Mouse (Mus musculus) right cerebral cortex, adult 2 months (tissue): ENCODE measurements around the gene Celf2.
A peak's percentile ranks its signal among the peaks of the same experiment; 100 is the strongest.

Experiments used
- DNase-seq, 2 experiments: peaks; one replicate each; pipeline ENCODE4 v3.0.0; 2021 to 2022; ENCODE audit warnings: low spot score in 2 of 2

Celf2 gene

GRCm38 (mm10) chr2:6915386-6915785 is 594.0 kb downstream of the Celf2 start:
- DNase-seq: peak in 1 of 2 experiments; percentile 55

DNA sequence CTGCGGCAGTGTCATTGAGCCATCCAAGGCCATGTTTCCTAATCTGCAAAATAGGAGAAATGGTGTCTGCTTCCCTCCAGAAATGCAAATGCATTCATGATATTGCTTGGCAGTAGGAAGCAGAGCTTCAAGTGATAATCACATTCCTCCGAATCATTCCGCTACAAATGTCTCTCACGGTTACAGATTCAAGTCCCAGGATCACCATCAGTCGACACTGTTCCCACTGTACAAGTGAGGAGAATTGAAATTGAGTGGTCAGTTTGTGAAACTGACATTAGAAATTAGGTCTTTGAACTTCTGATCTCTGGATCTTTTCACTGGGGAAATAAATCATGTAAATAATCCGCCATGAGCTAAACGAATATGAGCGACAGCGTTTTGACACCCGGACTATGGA is 596.0 kb downstream of the Celf2 start:
- DNase-seq: no peak

DNA sequence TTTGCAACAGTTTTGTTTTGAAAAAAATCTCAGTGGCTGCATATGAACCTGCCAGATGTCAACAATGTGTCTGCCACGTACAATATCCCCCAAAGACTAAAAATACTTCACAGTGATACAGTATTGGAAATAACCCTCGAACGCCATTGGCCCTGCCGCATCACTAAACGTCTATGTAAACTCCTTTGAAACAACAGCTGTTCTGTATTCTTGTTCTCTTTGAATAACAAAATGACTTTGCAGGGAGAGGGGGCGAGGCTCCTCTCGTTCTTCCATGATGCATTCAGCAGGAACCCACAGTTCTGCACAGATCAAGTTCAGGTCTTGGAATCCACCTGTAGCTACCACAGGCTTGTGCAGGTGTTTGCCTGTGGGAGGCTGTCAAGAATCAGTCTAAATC is 597.4 kb downstream of the Celf2 start:
- peak; percentile 66 to 77 for DNase-seq

DNA sequence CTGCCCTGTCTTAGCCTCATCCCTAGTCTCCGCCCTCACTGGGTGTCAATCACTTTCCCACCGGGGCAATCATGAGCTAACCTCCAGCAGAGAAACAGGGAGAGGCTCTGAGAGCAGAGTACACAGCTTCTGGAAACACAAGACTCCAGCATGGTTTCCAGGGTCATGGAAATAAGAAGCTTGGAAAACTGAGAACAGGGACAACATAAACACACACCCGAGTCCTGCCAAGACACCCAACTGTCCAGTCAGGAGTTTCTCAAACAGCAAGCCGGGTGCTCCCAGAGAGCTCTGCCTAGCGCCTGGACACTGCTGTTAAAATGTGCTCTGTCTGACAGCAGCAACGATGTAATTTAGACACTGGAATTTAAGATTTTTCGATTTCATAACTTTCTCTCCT is 599.4 kb downstream of the Celf2 start:
- no peak for DNase-seq

GRCm38 (mm10) chr2:6904411-6904810 is 605.0 kb downstream of the Celf2 start:
- no peak for DNase-seq

DNA sequence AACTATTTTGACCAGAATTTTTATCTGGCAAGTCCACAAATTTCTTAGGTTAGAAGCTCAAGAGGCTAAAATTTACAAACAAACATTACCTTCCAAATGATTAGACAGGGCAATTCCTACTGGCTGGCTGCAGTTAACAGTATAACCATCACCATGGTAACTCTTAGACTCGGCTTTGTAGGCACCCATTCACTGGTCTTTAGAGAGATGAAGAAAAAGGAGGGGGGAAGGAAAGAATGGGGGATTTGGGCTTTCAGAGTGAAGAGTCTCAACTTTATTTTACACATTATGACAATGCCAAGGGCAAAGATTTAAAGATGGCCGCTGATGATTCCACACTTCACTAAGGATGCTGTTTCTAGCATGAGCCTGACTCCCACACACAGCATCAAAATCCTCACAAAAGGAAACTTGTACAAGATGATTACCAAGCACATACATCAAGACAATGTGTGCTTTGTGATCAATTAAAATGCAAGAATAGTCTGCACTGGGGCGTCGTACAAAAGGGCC is 606.1 kb downstream of the Celf2 start:
- DNase-seq: no peak

- no peak for DNase-seq
These were observed 612.5 kb downstream of the Celf2 start for GRCm38 (mm10) chr2:6896896-6897295.

DNA sequence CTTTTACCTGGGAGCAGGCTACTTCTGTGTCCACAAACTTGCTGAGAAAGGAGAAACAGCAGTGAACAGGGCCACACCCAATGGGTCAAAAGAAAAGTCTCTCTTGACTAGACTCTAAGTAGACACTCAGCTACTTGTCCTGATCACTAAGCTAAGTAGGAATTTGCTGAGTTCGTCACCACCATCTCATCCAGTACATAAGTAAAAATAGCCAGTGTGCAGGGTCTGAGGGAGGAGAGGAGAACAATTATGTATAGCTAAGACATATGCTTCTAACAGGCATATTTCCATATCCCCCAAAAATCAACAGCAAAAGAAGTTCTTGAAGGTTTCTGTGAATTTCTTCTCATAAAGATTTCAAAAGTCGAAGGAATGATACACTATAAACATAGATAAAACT is 615.8 kb downstream of the Celf2 start:
- DNase-seq: no peak

GRCm38 (mm10) chr2:6893095-6893494 is 616.3 kb downstream of the Celf2 start:
- DNase-seq: no peak

DNA sequence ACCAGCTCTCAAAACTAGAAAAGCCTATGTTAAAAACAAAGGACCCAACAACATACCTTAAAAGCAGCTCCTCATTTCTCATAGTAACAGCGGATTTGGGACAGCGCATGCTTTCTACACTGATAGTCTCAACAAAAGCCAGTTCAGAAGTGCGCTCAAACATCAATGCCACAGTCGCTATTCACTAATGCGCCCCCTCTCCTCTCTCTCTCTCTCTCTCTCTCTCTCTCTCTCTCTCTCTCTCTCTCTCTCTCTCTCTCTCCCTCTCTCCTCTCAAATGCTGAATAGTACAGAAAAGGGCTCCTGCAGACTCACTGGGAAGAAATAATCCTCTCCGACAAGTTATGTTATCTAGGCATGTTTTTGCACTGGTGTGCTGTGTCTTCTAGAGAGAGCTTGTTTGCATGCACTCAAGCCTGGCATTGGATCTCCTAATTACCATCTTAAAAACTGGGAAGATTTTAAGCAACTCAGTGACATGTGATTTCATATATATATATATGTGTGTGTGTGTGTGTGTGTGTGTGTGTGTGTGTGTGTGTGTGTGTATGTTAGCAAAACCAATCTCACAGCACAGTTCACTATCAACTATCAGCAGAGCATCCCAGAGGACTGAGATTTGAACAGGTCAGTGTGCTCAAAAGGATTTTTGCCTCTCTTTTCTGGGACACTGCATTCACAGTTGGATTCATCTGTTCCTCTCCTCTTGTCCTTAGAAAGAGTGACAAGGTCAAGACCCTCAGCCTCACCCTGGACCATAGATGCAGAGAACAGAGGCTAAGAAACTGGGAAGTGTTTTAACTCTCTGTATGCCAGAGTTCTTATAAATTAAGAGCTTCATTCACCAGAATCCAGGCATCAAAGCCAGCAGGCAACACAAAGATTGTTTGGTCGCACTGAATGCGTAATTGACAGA is 624.3 kb downstream of the Celf2 start:
- DNase-seq: peak in 1 of 2 experiments; percentile 38

DNA sequence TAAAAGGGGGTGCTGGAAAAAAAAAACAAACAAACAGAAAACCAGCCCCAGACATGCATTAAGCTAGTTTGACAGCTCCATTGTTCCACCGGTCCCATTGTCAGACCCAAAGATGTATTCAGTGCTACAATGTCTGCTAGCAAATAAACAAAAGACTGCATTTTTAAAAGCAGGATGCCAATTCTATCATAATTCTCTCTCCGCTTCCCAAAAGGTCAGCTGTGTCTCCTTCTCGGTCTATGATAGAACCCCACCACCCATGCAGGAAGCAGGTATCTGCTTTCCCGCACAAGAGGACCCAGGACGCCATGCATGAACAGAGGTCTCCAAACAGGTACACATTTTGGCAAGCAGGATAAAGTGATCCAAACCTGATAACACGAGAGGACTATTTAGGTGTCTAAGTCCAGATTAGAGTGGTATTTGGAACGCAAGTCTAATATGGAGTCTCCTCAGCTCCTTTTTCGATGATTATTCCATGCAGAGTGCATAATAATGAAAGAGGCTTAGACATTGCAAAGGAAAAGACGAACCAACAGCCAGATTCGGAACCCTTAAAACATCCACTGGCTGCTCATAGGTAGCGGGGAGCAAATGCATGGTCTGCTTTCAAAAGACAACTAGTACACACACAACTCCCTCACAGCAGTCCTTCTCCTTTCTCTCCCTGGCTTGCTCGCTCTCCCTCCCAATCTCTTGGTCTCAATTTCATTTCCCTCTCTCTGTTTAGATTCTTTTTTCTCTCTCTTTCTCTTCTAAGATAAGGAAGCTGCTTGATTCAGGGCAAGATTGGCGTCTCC is 625.2 kb downstream of the Celf2 start:
- DNase-seq: peak in 1 of 2 experiments; percentile 46

DNA sequence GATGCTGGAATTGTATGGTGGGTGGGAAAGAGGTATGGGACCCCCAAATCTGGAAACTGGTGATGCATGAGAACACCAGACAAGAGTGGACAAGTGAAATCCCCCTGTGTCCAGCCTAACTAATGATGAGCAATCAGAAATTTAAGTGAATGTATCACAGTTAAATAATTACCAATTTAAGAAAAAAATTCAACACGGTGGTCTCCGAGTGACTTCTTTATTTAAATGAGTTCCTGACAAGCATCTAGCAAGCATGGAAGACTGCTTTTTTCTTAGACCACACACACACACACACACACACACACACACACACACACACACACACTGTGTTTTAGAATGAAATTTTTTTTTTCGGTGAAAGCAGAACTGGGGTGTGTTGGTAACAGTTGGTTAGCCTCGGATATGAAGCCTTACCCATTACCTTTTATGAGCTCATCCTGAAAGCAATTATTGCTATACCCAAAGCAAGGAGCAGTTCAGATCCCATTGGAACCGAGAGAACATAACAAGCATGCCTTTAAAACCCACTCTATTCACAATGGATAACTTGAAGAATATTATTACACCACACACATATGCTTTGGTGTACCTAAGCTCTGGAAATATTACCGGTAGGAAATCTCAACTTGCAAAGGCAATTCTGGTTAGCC is 627.0 kb downstream of the Celf2 start:
- no peak for DNase-seq

DNA sequence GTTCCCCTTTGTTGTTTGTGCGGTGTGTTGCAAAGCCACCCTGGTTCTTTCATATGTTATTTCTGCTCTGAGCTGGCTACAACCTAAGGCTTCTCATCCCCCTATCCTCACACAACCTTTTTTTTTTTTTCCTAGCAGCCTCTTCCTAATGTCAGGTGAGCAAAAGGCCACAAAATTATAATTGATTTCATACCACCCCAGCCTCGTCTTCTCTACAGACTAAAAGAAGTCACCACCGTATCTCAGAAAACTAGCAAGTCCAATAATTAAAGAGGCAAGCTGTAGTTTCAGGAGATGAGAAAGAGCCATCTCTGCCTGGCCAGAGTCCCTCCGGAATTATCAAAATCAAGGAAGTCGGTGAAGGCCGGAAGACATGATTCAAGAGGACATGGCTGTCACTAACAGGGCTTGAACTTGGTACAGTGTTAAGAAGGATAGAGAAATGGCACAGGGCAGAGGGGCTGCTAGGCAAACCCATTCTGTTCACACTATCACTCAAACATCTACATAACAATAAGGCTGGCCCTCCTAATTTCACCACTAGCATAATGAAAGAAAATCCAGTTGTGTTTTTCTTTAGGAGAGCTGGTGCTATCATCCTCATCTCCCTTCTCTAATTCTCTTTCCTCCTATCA is 628.3 kb downstream of the Celf2 start:
- no peak for DNase-seq

- no peak for DNase-seq
These were observed 632.3 kb downstream of the Celf2 start for GRCm38 (mm10) chr2:6877094-6877493.

GRCm38 (mm10) chr2:6876547-6876946 is 632.8 kb downstream of the Celf2 start:
- peak in 1 of 2 experiments; percentile 70 for DNase-seq

DNA sequence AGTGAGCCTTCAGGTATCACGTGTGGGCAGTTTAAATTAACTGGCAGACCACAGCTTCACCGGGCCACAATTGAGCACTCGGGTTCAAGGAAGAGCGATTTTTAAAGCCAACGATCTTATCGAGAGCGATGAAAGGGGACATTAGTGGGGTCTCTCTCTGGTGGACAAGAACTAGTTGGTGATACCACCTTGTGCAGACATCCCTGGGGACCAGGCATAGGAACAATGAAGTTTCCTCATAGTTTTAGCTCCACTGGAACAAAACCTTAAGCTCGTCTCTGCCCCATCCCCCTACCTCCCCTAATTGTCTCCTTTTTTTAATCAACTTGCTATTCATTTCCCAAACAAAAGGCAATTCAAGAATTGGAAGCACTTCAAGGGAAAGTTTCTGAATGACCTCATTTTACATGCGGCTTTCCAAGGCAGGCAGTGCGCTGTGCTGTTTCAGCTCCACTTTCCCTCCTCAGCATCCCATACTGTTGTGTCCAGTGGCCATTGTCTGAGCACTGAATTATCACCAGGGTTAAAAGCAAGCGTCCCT is 634.2 kb downstream of the Celf2 start:
- no peak for DNase-seq

GRCm38 (mm10) chr2:6874266-6874955 is 635.0 kb downstream of the Celf2 start:
- peak in 1 of 2 experiments; percentile 40 for DNase-seq

GRCm38 (mm10) chr2:6873711-6874110 is 635.7 kb downstream of the Celf2 start:
- peak in 1 of 2 experiments; percentile 2 for DNase-seq

DNA sequence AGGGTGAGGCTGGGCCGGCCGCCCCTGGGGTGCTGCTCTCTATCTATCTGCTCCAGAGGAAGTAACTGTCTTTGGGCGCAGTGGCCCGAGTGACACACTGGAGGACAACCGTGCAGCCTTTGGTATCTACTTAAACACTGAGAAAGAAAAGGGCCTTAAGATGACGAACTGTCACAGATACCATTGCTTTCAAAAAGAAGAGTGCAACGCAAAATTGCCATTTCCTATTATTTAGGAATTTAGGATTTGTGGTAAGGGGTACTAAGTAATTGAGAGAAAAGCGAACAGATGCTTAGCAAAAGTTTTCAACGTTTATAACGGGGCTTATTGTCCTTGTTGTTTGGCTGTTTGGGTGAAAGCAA is 636.5 kb downstream of the Celf2 start:
- no peak for DNase-seq

DNA sequence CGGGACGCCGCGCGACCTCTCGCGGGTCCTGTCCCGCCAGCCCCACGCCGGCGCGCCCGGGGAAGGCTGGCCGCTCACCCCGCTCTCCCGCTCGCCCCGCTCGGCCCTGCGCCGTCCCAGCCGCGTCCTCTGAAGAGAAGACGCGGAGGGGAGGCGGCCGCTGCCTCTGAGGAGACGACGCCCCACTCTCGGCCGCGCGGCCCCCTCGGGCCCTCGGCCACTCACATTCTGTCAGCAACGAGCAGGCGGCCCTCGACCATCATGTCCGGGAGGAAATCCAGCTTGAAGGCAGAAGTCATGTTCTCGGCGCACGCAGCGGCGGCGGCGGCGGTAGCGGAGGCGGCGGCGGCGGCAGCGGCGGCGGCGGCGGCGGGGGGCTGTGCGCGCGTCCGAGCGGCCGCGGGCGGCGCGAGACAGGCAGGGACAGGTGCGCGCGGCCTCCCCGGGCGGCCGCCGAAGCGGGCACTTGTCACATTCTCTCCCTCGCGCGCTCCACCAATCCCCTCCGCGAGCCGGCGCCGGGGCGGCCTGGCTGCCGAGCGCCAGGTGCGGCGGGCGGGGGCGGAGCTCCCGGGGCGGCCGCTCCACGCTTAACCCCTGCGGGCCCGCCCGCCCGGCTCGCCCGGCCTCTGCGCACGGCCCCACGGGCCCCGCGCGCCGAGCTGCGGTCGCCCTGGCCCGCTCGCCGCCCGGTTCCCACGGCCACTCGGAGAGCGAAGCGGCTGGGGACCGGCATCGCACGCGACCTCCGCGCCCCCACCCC is 637.1 kb downstream of the Celf2 start:
- DNase-seq: peak; percentile 61 to 68
